Mouse (Mus musculus): ENCODE results near the gene Dusp6. TPM values are rescaled to one million over a fixed set of nuclear protein-coding genes. Genes with fewer than 3 reads are reported as not detected.

The Dusp6 gene
- polyA plus RNA-seq, 1 experiment from 2014 or later = 35.2 TPM

- no peak overlapping the region for H3K4me3 ChIP-seq (ENCODE audit: low read length)
- H3K27ac ChIP-seq (ENCODE audit: low read depth, low read length) = no peak overlapping the region; the same call in 1 of the 2 replicates
- no peak overlapping the region; the same call in 1 of the 2 replicates for H3K9ac ChIP-seq (ENCODE audit: low read depth, low read length)
- 22% methylated on average over 19 of the region's 19 CpGs for WGBS
- no peaks in the 10 kb centered on the region for H3K27me3 ChIP-seq (replicated peaks; ENCODE audit: control insufficient read depth, insufficient read depth, low read length)
- peak overlapping the region; percentile 31 for H3K4me2 ChIP-seq (ENCODE audit: low read length)
- no peaks in the 10 kb centered on the region for H3K36me3 ChIP-seq (ENCODE audit: control insufficient read depth, insufficient read depth, low read length)
- ATAC-seq = peak; percentile 55; the same call in 1 of the 2 replicates
- H3K9me3 ChIP-seq (ENCODE audit: control insufficient read depth, low read length) = no peaks in the 10 kb centered on the region
- H3K4me1 ChIP-seq (ENCODE audit: control insufficient read depth, insufficient read depth, low read depth, low read length) = peaks cover 18% of the 10 kb centered on the region
These were observed 5.6 kb downstream of the Dusp6 start for GRCm38 (mm10) chr10:99268421-99269300.

GRCm38 (mm10) chr10:99269301-99269701 is 6.3 kb downstream of the Dusp6 start:
- Histone ChIP-seq H3K4me1 (ENCODE audit: control insufficient read depth, insufficient read depth, low read depth, low read length) (peaks cover 18% of the 10 kb centered on the region), H3K36me3 (ENCODE audit: control insufficient read depth, insufficient read depth, low read length) (no peaks in the 10 kb centered on the region), H3K27ac (ENCODE audit: low read depth, low read length) (peak overlapping the region; percentile 18; the same call in 1 of the 2 replicates), H3K4me3 (ENCODE audit: low read length) (no peak overlapping the region), H3K27me3 (replicated peaks; ENCODE audit: control insufficient read depth, insufficient read depth, low read length) (no peaks in the 10 kb centered on the region), H3K4me2 (ENCODE audit: low read length) (no peak overlapping the region; the same call in 1 of the 2 replicates), H3K9ac (ENCODE audit: low read depth, low read length) (0 out of 2 replicates have a peak overlapping the region, but pooled peaks have one; percentile 10), H3K9me3 (ENCODE audit: control insufficient read depth, low read length) (no peaks in the 10 kb centered on the region)
- WGBS = 10% methylated on average over 4 of the region's 4 CpGs
- ATAC-seq = peak; percentile 37; the same call in 1 of the 2 replicates

GRCm38 (mm10) chr10:99269704-99270103 is 6.7 kb downstream of the Dusp6 start:
- H3K9ac ChIP-seq (ENCODE audit: low read depth, low read length) = 0 out of 2 replicates have a peak overlapping the region, but pooled peaks have one; percentile 10
- H3K36me3 ChIP-seq (ENCODE audit: control insufficient read depth, insufficient read depth, low read length) = no peaks in the 10 kb centered on the region
- no peak overlapping the region for H3K4me3 ChIP-seq (ENCODE audit: low read length)
- ATAC-seq = no peak
- H3K27ac ChIP-seq (ENCODE audit: low read depth, low read length) = no peak overlapping the region; the same call in 1 of the 2 replicates
- H3K4me2 ChIP-seq (ENCODE audit: low read length) = no peak overlapping the region
- H3K9me3 ChIP-seq (ENCODE audit: control insufficient read depth, low read length) = no peaks in the 10 kb centered on the region
- H3K4me1 ChIP-seq (ENCODE audit: control insufficient read depth, insufficient read depth, low read depth, low read length) = peaks cover 18% of the 10 kb centered on the region
- H3K27me3 ChIP-seq (replicated peaks; ENCODE audit: control insufficient read depth, insufficient read depth, low read length) = no peaks in the 10 kb centered on the region
- 62% methylated on average over 6 of the region's 6 CpGs for WGBS

GRCm38 (mm10) chr10:99270406-99270805 is 7.4 kb downstream of the Dusp6 start:
- Histone ChIP-seq H3K4me1 (ENCODE audit: control insufficient read depth, insufficient read depth, low read depth, low read length) (peaks cover 15% of the 10 kb centered on the region), H3K36me3 (ENCODE audit: control insufficient read depth, insufficient read depth, low read length) (no peaks in the 10 kb centered on the region), H3K27me3 (replicated peaks; ENCODE audit: control insufficient read depth, insufficient read depth, low read length) (no peaks in the 10 kb centered on the region), H3K4me2 (ENCODE audit: low read length) (no peak overlapping the region), H3K27ac (ENCODE audit: low read depth, low read length) (no peak overlapping the region), H3K4me3 (ENCODE audit: low read length) (no peak overlapping the region), H3K9ac (ENCODE audit: low read depth, low read length) (no peak overlapping the region), H3K9me3 (ENCODE audit: control insufficient read depth, low read length) (no peaks in the 10 kb centered on the region)
- ATAC-seq = no peak
- WGBS = 54% methylated on average over 10 of the region's 10 CpGs

GRCm38 (mm10) chr10:99271016-99271415 is 8.0 kb downstream of the Dusp6 start:
- Histone ChIP-seq H3K27ac (ENCODE audit: low read depth, low read length) (no peak overlapping the region), H3K27me3 (replicated peaks; ENCODE audit: control insufficient read depth, insufficient read depth, low read length) (no peaks in the 10 kb centered on the region), H3K9me3 (ENCODE audit: control insufficient read depth, low read length) (no peaks in the 10 kb centered on the region), H3K9ac (ENCODE audit: low read depth, low read length) (no peak overlapping the region), H3K4me2 (ENCODE audit: low read length) (no peak overlapping the region), H3K4me1 (ENCODE audit: control insufficient read depth, insufficient read depth, low read depth, low read length) (peaks cover 13% of the 10 kb centered on the region), H3K36me3 (ENCODE audit: control insufficient read depth, insufficient read depth, low read length) (no peaks in the 10 kb centered on the region), H3K4me3 (ENCODE audit: low read length) (no peak overlapping the region)
- ATAC-seq = no peak
- WGBS = 83% methylated on average over 11 of the region's 11 CpGs

- 85% methylated on average over 12 of the region's 12 CpGs for WGBS
- no peak overlapping the region for H3K4me2 ChIP-seq (ENCODE audit: low read length)
- peaks cover 9% of the 10 kb centered on the region for H3K4me1 ChIP-seq (ENCODE audit: control insufficient read depth, insufficient read depth, low read depth, low read length)
- no peak overlapping the region for H3K9ac ChIP-seq (ENCODE audit: low read depth, low read length)
- no peak overlapping the region for H3K4me3 ChIP-seq (ENCODE audit: low read length)
- H3K9me3 ChIP-seq (ENCODE audit: control insufficient read depth, low read length) = no peaks in the 10 kb centered on the region
- no peak for ATAC-seq
- H3K36me3 ChIP-seq (ENCODE audit: control insufficient read depth, insufficient read depth, low read length) = no peaks in the 10 kb centered on the region
- no peak overlapping the region for H3K27ac ChIP-seq (ENCODE audit: low read depth, low read length)
- no peaks in the 10 kb centered on the region for H3K27me3 ChIP-seq (replicated peaks; ENCODE audit: control insufficient read depth, insufficient read depth, low read length)
These were observed 10.0 kb downstream of the Dusp6 start for GRCm38 (mm10) chr10:99273006-99273405.

- no peak for ATAC-seq
- H3K36me3 ChIP-seq (ENCODE audit: control insufficient read depth, insufficient read depth, low read length) = no peaks in the 10 kb centered on the region
- no peak overlapping the region for H3K4me3 ChIP-seq (ENCODE audit: low read length)
- H3K4me2 ChIP-seq (ENCODE audit: low read length) = no peak overlapping the region
- 93% methylated on average over 12 of the region's 12 CpGs for WGBS
- H3K4me1 ChIP-seq (ENCODE audit: control insufficient read depth, insufficient read depth, low read depth, low read length) = no peaks in the 10 kb centered on the region; the same call in 1 of the 2 replicates
- no peak overlapping the region for H3K9ac ChIP-seq (ENCODE audit: low read depth, low read length)
- no peaks in the 10 kb centered on the region for H3K9me3 ChIP-seq (ENCODE audit: control insufficient read depth, low read length)
- H3K27ac ChIP-seq (ENCODE audit: low read depth, low read length) = no peak overlapping the region
- no peaks in the 10 kb centered on the region for H3K27me3 ChIP-seq (replicated peaks; ENCODE audit: control insufficient read depth, insufficient read depth, low read length)
These were observed 11.6 kb downstream of the Dusp6 start for GRCm38 (mm10) chr10:99274640-99275039.

- H3K9ac ChIP-seq (ENCODE audit: low read depth, low read length) = no peak overlapping the region
- no peak for ATAC-seq
- no peak overlapping the region for H3K27ac ChIP-seq (ENCODE audit: low read depth, low read length)
- no peaks in the 10 kb centered on the region for H3K4me1 ChIP-seq (ENCODE audit: control insufficient read depth, insufficient read depth, low read depth, low read length)
- H3K36me3 ChIP-seq (ENCODE audit: control insufficient read depth, insufficient read depth, low read length) = no peaks in the 10 kb centered on the region
- 80% methylated on average over 22 of the region's 22 CpGs for WGBS
- H3K4me3 ChIP-seq (ENCODE audit: low read length) = no peak overlapping the region
- H3K27me3 ChIP-seq (replicated peaks; ENCODE audit: control insufficient read depth, insufficient read depth, low read length) = no peaks in the 10 kb centered on the region
- H3K9me3 ChIP-seq (ENCODE audit: control insufficient read depth, low read length) = no peaks in the 10 kb centered on the region
- H3K4me2 ChIP-seq (ENCODE audit: low read length) = no peak overlapping the region
These were observed 16.2 kb downstream of the Dusp6 start for GRCm38 (mm10) chr10:99279067-99279880.

GRCm38 (mm10) chr10:99283981-99284385 is 21.0 kb downstream of the Dusp6 start:
- Histone ChIP-seq H3K4me3 (ENCODE audit: low read length) (no peak overlapping the region), H3K27ac (ENCODE audit: low read depth, low read length) (no peak overlapping the region), H3K9me3 (ENCODE audit: control insufficient read depth, low read length) (no peaks in the 10 kb centered on the region), H3K36me3 (ENCODE audit: control insufficient read depth, insufficient read depth, low read length) (no peaks in the 10 kb centered on the region), H3K4me2 (ENCODE audit: low read length) (no peak overlapping the region), H3K9ac (ENCODE audit: low read depth, low read length) (no peak overlapping the region), H3K27me3 (replicated peaks; ENCODE audit: control insufficient read depth, insufficient read depth, low read length) (no peaks in the 10 kb centered on the region), H3K4me1 (ENCODE audit: control insufficient read depth, insufficient read depth, low read depth, low read length) (peaks cover 3% of the 10 kb centered on the region; the same call in 1 of the 2 replicates)
- peak; percentile 9; the same call in 1 of the 2 replicates for ATAC-seq
- WGBS = 90% methylated on average over 10 of the region's 10 CpGs
